Mouse (Mus musculus): Measurements from ENCODE around the gene Fhl2.
"Not testable (repeated sequence)": the region's sequence is repeated elsewhere in the genome, so short reads cannot be mapped to it uniquely, and the experiment has no call there.

Gene Fhl2

GRCm38 (mm10) chr1:43191078-43191477 lies 5.7 kb downstream of the Fhl2 start:
- DNase-seq, result no peak

- DNase-seq, result not testable (repeated sequence)
These were observed 7.9 kb downstream of the Fhl2 start for GRCm38 (mm10) chr1:43188893-43189292.

GRCm38 (mm10) chr1:43186334-43186733 lies 10.4 kb downstream of the Fhl2 start:
- no peak for DNase-seq

- DNase-seq, result no peak
These were observed 15.9 kb downstream of the Fhl2 start for GRCm38 (mm10) chr1:43180912-43181311.

DNA sequence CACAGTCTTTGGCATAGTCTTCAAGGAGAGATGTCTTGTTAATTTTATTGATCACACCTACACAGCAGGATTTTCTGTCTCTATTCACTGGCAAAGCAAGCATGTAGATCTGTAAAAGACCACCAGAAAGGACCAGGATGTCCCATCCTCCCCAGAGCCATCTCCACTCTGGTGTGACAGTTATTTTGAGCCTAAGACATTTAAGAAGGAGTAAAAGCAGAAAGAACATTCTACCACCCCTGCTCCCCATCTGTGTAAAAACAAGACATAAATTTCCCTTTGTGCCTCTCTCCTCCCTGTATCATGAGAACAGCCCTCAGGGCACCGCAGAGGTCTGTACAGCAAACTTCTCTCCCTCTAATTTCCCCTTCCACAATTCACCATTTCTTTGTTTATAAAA lies 18.0 kb downstream of the Fhl2 start:
- no peak for DNase-seq

- DNase-seq, result no peak
These were observed 18.4 kb downstream of the Fhl2 start for GRCm38 (mm10) chr1:43178378-43178777.

GRCm38 (mm10) chr1:43173283-43174226 lies 23.2 kb downstream of the Fhl2 start:
- no peak for DNase-seq

- DNase-seq, result no peak
These were observed 25.0 kb downstream of the Fhl2 start for GRCm38 (mm10) chr1:43171816-43172215.

DNA sequence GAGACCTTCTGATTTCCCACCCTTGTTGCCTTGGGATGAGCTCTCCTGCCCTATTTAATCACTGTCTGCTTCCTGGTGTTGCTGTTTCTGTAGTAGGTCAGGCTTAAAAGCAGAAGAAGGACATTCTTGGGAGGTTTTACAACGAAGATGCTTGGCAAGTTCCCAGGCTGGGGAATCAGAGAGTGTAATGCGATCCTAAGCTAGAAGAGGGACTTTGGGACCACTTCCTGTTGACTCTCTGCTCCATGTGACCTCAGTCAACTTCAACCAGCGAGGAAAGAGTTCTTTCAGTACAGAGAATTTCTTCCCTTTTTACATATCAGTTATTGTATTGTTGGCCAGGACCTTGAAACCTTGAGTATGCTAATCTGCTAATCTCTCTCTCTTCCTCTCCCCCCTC lies 25.7 kb downstream of the Fhl2 start:
- DNase-seq, result no peak

DNA sequence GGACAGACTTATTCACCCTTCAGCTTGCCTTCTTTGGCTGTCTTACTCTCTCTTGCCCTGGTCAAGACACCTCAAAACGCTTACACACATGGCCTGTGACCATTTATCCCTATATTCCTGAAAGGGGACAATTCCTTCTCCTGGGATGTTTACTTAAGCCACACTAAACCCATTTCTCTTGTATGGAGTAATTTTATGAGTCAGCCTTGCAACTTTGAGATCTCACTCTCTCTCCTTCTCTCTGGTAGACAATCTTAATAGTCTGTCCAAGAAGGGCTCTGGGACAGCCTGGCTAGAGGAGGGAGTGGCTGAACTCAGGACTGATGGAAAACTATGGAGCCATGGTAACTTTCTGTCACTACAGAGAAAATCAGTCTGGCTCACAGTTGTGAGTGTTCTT lies 27.1 kb downstream of the Fhl2 start:
- DNase-seq, result no peak

DNA sequence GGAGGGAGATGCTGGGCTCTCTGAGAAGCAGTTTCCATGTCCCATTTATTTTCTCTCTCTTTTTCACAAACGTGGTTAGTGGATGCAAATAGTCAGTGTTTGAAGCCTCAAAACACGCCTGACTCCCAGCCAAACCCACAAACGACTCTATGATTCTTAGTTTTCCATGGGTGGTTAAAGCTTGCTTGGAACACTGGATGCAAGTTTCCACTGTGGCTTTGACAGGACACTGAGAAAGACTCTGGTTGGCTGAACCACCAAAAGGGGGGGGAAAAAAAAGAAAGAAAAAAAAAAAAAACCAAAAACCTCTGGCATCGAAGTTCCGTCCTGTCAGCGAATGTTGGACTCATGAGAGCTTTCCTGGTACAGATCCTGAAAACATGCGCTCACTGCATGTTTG lies 27.6 kb downstream of the Fhl2 start:
- DNase-seq, result no peak

- no peak for DNase-seq
These were observed 28.2 kb downstream of the Fhl2 start for GRCm38 (mm10) chr1:43168618-43169017.

GRCm38 (mm10) chr1:43168026-43168425 lies 28.8 kb downstream of the Fhl2 start:
- no peak for DNase-seq

DNA sequence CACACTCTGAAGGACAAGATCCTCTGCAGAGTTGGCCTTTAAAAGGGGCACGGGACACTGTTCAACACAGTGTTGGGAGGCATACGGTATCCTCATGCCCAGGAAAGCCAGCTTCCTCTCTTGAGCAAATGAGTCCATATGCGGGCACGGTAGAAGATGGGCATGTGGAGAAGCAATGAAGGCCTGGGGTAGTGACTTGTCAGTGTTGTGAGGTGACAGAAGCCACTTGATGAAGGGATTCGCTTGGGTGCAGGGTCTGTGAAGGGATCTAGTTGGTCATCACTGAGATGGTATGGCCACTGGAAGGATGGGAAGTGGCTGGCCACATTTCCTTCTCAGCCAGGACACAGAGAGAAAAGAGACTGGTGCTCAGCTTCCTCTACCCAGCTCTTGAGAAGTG lies 32.2 kb downstream of the Fhl2 start:
- no peak for DNase-seq

- DNase-seq, result peak; percentile 43 to 52
These were observed 33.0 kb downstream of the Fhl2 start for GRCm38 (mm10) chr1:43163467-43164418.

GRCm38 (mm10) chr1:43163084-43163466 lies 33.7 kb downstream of the Fhl2 start:
- DNase-seq, result peak in 1 of 2 experiments; percentile 6

- DNase-seq, result no peak
These were observed 34.4 kb downstream of the Fhl2 start for GRCm38 (mm10) chr1:43162394-43162793.

- DNase-seq, result no peak
These were observed 37.4 kb downstream of the Fhl2 start for GRCm38 (mm10) chr1:43159429-43159828.

DNA sequence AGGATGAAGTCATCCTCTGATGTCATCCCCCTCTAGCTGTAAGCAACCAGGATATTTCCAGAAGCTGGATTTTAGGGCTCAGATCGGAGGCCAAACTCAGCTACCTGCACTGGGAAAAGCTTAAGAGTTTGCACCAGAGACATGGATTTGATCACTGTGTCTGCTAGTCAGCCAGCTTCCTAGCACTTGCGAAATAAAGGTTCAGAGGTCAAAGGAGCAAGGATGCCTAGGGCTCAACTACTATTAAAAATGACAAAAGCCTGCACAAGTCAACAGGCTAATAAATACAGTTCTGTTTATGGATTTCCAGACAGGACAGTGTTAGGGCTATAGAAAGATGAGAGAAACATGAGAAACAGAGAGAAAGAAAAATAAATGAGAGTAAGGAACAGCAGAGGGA lies 38.9 kb downstream of the Fhl2 start:
- DNase-seq, result no peak

GRCm38 (mm10) chr1:43154491-43154890 lies 42.3 kb downstream of the Fhl2 start:
- no peak for DNase-seq

DNA sequence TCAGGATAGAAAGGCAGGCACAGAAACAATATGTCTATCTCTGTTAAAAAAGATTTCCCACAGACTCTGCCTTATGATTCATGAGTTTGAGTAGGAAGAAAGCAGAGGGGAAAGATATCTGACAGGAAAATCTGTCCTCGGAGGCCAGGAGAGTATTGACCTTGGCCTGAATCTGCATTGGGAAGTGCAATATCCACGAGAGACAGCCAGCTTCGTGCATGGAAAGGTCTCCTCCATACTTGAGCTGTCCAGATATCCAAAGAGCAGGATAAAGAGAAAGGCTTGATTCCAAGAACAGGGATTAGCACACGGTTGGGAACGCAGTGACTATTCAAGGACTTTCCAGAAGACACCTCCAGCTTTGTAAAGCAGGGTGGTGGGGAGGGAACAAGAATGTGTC lies 43.2 kb downstream of the Fhl2 start:
- no peak for DNase-seq

DNA sequence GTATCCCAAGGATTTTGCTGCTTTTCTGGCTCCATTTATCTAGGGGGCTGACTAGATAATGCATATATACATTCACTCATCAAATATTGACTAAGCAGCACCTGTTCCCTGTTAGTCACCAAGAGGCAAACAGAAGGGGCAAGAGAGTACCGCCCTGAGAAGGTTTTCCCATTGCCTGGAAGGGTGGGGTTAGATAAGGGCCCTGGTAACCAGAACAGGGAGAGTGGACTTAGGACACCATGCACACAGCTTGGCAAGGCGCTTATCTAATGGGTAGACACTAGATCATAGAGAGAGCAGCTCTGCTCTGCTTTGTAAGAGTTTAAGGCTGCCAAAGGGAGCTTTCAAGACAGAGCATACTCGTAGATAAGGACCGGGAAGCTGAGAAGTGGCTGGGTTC lies 44.2 kb downstream of the Fhl2 start:
- DNase-seq, result no peak

- no peak for DNase-seq
These were observed 46.6 kb downstream of the Fhl2 start for GRCm38 (mm10) chr1:43150225-43150624.

DNA sequence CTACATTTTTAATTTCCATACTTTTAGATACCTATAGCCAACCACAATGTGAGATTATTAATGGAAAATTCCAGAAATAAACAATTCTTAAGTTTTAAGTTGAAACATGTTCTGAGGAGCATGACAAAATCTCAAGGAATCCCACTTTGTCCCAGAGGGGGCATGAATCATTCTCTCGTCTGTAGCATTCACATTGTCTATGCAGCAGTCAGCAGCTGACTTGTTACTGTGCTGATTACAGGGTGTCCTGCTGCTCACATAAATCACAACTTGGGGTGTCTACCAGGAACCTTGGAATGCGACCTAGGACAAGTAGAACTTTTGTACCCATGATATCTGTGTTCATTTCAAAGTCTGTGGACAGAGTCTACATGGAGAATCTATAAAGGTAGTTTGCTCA lies 49.3 kb downstream of the Fhl2 start:
- DNase-seq, result no peak

All from B cell, adult 2 months (primary cell).